Mouse (Mus musculus): Measurements from ENCODE around the gene Pcif1.
"Not testable (repeated sequence)": the region's sequence is repeated elsewhere in the genome, so short reads cannot be mapped to it uniquely, and the experiment has no call there.

The Pcif1 gene

DNA sequence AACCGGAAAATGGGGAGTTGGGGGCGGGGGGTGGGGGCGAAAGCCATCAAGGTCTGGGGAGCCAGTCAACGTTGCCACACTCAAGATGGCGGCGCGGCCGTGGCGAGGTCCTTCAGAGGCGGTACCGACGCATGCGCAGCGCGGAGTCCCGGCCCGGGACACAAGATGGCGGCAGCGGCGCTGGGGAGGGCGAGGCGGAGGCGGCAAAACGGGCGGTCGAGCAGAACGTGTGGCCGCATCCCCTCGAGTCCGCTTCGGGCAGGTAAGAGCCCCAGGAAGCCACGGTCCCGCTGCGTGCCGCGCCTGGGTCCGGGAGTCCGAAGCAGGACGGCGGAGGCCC lies at the start of gene Pcif1:
Gene Pcif1 (plus strand): TSS at position 77 of the 340 bp plus-strand sequence.
- DNase-seq (ENCODE audit: low spot score) = peak; percentile 97

DNA sequence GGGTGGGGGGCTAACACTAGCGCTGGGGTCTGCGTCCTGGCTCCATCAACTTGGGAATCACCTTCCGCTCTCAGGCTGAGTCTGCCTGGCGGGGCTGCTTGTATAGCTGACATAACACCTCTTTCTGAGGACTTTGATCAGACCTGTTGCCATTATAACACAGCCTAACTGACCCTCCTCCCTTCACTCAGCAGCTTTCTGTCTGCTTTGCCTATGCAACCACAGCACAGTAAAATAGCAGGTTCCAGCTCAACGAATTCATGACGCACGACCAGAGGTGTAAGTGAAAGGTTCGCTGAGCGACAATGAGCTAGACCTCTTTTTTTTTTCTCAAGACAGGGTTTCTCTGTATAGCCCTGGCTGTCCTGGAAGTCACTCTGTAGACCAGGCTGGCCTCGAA lies 48.1 kb upstream of the Pcif1 start:
- DNase-seq (ENCODE audit: low spot score) = no peak

DNA sequence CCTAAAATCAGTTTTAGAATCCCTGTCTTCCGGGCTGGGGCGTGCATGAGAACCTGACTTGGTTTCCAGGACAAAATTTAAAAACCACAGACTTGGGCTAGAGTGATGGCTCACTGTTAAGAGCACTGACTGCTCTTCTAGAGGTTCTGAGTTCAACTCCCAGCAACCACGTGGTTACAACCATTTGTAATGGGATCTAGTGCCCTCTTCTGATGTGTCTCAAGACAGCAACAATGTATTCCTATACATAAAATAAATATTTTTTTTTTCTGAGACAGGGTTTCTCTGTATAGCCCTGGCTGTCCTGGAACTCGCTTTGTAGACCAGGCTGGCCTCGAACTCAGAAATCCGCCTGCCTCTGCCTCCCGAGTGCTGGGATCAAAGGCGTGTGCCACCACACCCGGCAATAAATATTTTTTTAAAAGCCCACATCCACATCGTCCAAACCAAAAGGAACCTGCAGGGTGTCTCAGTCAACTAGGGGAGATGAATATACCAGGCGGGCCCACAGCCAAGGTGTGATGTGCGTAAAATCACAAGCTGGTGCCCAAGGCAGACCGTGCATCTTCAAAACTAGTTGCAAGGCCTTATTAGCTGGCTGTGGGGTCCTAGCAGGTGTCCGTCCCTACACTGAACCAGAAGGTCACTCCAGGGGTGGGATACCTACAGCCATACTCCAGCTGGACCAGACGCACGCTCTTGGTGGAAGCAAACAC lies 46.9 kb upstream of the Pcif1 start:
- DNase-seq (ENCODE audit: low spot score) = peak; percentile 49

DNA sequence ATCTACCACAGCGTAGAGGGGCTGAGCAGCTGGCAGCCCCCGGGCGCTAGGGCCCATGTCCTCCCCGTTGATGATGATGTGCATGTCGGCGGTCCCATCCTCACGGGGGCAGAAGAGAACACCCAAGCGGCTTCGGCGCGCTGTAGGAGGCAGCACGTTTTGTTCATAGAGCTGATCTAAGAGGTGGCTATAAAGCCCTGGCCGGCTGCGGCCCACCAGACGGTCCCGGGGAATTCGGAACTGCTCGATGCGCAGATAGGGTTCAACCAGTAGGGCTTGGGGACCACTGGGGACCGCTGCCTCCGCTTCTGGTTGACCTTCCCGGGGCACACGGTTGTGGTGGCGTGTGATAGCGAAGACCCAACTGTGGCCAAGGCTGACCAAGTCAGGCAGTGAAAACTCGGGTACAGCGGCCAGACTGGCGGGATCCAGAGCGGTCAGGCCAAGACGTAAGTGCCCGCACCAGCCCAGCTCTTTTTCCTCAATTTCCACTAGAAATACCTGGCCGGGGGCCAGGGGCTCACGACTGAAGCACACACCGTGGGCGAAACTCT lies 46.3 kb upstream of the Pcif1 start, which contains the start of gene Ctsa:
Gene Ctsa (plus strand): TSS at position 126 of the 554 bp plus-strand sequence.
- DNase-seq (ENCODE audit: low spot score) = peak; percentile 85

DNA sequence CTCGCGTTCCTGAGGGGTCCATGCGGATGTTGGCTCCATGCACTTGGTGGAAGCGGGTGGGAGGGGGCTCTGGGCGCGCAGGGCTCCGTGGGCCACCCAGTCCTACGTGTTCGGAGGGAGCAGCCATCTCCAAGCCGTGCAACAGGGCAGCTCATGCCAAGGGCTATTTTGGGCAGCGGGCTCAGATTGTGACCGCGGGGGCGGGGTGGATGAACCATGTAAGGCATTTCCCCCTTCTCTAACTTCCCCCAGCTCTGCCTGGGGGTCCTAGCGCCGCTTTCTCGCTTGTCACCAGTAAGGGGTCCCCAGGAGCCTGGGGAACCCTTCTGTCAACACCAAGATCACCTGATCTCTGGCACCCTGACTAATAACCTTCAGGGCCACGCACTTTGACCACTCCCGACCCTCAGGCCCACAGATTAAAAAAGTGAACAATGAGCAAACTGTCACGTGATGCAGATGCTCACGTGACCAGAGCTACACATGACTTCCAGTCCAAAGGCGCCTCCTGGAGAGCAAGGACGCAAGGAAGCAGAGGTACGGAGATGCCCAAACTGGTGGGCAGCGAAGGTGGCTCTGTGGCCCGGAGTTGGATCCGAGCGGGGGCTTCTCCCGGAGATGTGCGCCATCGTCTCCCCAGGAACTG lies 45.7 kb upstream of the Pcif1 start, which contains the start of gene Neurl2:
Gene Neurl2 (minus strand): TSS at position 143 of the 646 bp plus-strand sequence.
- peak; percentile 94 for DNase-seq (ENCODE audit: low spot score)

DNA sequence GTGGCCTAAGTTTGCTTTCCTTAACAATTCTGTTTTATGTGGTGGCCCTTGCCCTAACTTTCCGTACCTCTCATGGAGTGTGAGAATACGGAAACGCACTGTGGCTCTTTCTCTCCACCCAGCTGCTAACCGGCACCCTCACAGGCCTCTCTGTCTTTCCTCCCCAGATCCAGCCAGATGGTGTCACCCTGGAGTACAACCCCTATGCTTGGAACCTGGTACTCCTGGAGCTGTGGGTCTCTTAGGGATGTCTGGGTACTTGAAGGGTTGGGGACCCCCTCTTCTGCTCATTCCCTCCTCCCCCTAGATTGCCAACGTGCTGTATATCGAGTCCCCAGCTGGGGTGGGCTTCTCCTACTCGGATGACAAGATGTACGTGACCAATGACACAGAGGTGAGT lies 44.6 kb upstream of the Pcif1 start:
- DNase-seq (ENCODE audit: low spot score) = no peak

DNA sequence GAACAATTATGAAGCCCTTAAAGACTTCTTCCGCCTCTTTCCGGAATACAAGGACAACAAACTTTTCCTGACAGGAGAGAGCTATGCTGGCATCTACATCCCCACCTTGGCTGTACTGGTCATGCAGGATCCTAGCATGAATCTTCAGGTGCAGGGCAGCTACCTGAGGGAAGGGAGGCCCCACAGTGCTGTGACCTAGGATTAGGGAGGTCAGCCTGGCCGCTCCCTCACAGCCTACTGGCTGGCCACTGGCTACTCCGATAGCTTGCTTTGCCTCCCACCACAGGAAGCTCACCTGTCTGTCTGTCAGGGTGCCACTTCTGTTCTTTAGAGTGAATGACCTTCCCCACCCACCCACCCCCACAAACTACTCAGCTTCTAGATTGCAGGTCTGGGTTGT lies 43.9 kb upstream of the Pcif1 start:
- DNase-seq (ENCODE audit: low spot score) = no peak

DNA sequence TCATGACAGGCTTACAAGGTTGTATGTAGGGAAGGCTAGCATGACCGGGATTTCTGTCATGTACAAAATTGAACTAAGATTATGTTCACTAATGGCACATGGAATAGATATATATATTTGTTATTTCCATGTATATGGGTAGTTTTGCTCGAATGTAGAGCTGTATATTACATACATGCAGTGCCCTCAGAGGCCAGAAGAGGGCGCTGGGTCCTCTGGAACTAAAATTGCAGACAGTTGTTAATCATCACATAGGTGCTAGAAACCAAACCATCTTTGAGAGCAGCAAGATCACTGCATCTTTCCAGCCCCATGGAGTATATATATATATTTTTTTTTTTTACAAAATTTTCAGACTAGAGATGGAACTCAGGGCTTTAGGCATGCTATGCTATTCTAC lies 33.3 kb upstream of the Pcif1 start:
- no peak for DNase-seq (ENCODE audit: low spot score)

DNA sequence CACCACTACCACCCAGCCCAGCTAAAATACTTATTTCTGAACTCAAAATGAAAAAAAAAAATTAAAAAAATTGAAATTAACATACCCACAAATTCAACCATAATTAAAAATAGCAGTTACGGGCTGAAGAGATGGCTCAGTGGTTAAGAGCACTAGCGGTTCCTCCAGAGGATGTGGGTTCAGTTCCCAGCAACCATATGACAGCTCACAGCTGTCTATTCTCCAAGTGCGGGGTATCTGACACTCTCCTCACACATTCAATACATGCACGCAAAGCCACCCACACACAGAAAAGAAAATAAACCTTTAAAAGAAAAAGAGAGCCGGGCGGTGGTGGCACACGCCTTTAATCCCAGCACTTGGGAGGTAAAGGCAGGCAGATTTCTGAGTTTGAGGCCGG lies 29.0 kb upstream of the Pcif1 start:
- DNase-seq (ENCODE audit: low spot score) = no peak

DNA sequence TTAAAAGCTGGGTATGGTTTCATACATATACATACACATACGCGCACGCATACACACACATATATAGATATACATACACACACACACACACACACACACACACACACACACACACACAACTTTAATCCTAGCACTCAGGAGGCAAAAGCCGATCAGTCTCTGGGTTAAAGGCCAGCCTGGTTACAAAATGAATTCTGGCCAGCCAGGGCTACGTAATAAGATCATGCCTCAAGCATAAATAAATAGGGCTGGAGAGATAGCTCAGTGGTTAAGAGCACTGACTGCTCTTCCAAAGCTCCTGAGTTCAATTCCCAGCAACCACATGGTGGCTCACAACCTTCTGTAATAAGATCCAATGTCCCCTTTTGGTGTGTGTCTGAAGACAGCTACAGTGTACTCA lies 23.5 kb upstream of the Pcif1 start:
- DNase-seq (ENCODE audit: low spot score) = not testable (repeated sequence)

DNA sequence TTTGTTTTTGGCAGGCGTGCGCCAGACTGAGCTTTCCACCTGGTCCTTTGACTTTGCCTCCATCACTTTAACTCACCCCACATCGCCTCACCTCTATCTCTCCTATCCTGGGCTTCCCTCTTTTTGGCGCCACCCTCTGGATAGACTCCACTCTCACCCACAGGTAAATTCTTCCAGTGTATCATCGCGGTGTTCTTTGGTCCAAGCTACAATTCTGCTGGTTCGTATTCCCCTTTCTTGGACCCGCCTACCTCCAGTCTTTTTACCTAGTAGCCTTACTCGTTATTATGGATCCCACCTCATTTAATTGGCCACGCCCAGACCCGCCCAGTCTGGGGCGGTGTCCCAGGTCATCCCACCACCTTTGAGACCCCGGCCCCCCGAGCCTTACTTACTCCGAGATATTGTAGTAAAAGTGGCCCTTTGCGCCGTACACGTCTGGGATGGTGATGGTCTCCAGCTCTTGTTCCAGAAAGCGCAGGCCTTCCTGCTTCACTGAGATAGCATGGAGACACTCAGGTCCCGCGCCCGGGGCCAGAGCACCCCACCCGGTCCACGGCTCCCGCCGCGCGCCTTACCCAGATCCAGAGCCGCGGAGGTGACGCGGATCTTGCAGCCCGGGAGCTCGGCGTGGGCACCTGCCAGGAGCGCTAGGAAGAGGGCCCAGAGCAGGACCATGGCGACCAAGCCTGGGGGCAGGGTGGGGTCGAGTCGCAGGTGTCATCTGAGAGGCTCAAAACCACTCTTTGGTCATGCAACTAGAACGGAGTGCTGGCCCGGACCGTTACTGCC lies 22.6 kb upstream of the Pcif1 start:
- no peak for DNase-seq (ENCODE audit: low spot score)

DNA sequence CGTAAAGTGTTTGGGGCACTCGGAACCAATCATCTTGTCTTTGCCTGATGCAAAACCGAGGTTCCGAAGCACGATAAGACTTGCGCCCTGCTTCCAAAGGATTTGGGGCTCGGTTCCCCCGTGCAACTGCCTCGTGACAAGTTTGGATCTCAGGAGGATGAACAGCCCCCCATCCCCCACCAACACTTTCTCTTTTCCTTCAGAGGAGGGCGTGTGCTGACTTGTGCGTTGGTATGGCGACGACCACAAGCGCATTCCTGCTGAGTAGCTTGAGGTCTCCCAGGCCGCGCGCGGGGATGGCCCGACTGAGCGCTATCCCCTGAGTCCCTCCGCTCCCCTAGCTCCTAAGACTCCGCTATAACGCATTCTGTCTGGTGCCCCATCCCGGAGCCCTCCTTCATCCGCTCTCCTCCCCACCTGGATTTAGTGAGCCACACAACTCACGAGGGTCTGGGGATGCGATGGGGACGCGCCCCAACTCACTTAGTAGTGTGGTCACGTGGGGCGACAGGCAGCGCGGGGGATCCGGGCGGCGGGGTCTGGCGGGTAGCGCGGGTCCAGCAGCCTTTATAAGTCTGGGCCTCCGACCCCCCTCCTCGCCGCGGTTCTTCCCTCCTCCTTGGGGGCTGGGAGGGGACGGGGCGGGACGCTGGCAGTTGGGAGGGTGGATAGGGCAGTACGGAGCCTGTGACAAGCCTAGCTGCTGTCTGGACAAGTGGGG lies 21.8 kb upstream of the Pcif1 start, which contains the start of gene Pltp:
Gene Pltp (minus strand): TSS at position 611 of the 721 bp plus-strand sequence.
- DNase-seq (ENCODE audit: low spot score) = peak; percentile 78

DNA sequence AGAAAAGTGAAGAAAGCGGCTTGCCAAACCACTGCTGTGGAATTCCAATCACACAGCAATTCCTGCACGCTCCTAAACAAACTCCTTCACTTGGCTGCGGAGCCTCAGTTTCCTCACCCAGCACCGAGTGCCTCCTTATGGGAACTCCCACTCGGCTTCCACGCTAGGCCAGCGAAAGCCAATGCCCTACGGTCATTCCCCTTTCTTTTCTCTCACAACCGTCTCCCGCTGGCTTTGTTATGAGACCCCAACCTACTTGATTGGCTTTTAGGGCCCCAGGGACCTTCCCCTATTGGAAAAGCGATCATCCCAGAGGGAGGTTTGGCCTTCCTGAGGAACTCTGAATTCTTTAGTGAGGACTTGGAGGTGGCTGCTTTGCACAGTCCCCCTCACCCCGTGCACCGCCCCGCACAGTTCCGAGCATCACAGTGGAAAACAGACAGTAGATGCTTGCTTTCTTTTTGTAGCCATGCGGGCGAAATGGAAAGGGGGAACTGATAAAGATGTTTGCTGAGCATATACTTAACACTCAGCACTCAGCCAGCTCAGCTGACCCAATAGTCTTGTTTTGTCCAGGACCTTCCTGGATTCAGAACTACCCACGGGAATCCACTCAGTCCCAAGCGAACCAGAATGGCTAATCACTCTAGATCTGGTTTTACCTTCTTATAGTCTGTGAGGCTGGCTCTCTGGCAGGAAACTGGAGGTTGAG lies 21.1 kb upstream of the Pcif1 start:
- DNase-seq (ENCODE audit: low spot score) = no peak

DNA sequence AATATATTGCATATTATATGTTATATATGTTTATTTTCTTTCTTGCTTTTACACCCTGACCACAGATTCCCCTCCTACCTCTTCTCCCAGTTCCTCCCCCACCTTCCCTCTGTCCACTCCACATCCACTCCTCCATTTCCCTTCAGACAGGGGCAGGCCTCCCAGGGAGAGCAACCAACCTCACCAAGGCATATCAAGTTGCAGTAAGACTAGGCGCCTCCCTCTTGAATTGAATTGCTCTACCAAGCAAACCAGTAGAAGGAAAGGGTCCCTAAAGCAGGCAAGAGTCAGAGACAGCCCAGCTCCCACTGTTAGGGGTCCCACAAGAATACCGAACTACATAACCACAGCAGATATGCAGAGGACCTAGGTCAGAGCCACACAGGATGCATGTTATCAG lies 19.9 kb upstream of the Pcif1 start:
- DNase-seq (ENCODE audit: low spot score) = no peak

DNA sequence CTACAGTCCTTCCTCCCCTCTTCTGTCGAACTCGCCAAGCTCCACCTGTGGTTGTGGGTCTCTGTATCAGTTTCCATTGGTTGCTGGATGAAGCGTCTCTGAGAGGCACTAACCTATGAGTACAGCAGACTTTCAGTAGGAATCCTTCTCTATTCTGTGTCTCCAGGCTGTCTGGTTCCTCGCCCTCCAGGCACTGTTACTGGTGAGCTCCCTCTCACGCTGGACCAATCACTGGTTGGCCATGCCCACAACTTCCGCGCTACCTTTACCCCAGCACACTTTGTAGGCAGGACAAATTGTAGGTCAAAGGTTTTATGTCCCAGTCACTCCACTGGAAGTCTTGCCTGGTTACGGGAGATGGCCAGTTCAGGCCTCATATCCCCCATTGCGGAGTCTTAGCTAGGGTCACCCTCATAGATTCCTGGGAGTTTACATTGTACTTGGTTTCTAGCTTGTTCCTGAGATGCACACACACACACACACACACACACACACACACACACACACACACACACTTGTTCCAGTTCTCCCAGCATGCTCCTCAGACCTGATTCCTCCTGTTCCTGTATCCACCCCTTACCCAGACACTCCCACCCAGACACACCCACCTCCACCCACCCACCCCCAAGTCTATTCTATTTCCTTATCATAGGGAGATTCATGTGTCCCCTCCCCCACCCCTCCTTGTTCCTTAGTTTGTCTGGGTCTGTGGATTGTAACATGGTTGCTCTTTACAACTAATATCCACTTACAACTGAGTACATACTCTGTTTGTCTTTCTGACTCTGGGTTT lies 19.3 kb upstream of the Pcif1 start:
- no peak for DNase-seq (ENCODE audit: low spot score)

DNA sequence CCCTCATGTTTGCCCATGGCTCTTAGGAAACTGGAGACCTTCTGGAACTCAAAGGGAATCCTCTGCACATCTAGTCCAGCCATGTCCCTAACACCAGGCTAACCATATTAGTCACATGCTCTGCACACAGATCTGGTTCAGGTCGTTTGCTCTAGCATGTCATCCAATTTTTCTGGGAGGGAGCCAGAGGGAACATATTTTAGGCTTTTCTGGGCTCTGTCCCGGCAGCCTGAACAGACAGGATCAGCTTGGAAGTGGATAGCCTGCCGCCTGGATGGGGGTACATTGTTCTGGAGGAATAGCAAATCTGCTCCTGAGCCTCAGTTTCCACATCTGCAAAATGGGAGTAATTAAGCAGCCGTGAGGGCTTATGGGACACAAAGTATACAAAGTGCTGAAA lies 18.0 kb upstream of the Pcif1 start:
- DNase-seq (ENCODE audit: low spot score) = no peak

DNA sequence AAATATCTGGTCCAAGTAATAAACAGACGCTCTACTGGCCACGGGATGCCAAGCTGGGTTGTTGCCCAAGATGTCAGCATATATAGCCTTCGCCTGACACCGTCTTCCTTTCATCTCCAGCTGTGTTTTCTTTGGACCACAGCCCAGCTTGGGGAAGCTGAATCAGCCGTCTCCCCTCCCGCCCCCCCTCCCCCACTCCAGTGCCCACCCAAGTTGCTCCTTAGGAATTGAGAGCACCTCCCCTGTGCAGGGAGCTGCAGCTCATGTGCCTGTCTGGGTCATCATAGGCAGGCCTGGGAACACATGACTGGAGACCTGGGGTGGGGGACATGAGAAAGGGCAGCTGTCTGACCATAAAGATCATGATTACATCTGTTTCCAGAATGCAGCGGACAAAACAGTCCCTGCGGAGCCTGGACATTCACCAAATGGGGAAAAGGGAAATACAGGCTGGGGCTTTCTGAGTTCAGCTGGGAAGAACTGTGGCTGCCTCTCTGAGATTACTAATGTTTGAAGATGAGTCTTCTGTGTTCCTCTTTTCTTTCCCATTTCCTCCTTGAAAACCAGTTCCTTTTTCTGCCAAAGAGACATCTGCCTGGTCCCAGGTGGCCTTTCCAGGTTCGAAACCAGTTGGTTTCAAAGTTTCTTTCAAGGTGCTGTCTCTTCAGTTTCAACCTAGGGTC lies 16.8 kb upstream of the Pcif1 start:
- DNase-seq (ENCODE audit: low spot score) = peak; percentile 81

DNA sequence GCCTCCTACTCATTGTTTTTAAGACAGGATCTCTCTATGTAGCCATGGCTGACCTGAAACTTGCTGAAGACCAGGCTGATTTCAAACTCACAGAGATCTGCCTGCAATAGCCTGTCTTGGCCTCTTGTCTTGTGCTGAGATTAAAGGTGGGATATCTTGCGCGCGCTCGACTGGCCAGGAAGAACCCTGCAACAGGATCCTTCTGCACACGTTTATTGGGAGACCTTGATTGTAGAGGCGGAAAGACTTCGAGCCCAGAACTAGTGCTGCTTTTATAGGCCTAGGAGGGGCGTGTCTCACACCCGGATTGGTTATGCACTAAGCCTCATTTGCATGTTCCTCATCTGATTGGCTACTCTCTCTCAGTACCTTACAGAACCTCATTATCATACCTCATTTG lies 15.7 kb upstream of the Pcif1 start:
- not testable (repeated sequence) for DNase-seq (ENCODE audit: low spot score)

DNA sequence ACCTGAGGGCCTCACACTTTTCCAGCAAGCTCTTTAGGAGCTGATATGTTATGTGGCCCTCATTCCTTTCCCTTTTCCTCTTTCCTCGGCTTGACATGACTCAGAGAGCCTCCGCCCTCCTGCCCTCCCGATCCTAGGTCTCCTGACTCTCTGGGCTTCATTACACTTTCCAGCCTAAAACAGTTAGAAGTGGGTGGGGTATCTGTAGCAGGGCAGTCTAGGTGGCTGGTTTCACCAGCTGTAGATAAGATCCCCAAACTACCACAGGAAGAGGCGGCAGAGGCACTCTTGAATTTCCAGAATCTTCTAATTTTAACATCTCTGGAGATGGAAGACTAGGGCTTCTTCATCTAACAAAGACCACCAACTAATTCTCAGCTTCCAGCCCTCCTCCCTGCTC lies 14.5 kb upstream of the Pcif1 start:
- DNase-seq (ENCODE audit: low spot score) = no peak

All from testis, postnatal 10 days (tissue).